Mouse (Mus musculus) embryonic fibroblast, embryonic 13.5 days (primary cell): Measurements from ENCODE around the gene Rnf227. TPM values are rescaled to one million over a fixed set of nuclear protein-coding genes. Genes with fewer than 3 reads are reported as not detected.
A peak's percentile ranks its signal among the peaks of the same experiment; 100 is the strongest.

Experiments
- H3K27ac ChIP-seq: 2 replicates; pipeline ENCODE4 v1.5.1; 2012; ENCODE audit warnings: low read length, control low read depth, inconsistent platforms; ENCODE audit not compliant: insufficient read depth
- H3K4me1 ChIP-seq: 2 replicates; pipeline ENCODE4 v1.6.1; 2011; ENCODE audit warnings: low read length; ENCODE audit not compliant: control insufficient read depth, insufficient read depth
- H3K4me3 ChIP-seq: 2 replicates; pipeline ENCODE4 v1.5.1; 2011; ENCODE audit warnings: mild to moderate bottlenecking, control low read depth, low read length; ENCODE audit not compliant: insufficient read depth
- CTCF ChIP-seq: IDR thresholded peaks from 2 replicates; pipeline ENCODE4 v1.5.1; 2011; ENCODE audit warnings: mild to moderate bottlenecking, control low read depth, low read length, moderate library complexity, borderline replicate concordance; ENCODE audit not compliant: insufficient read depth
- POLR2A ChIP-seq: IDR thresholded peaks from 2 replicates; pipeline ENCODE4 v1.6.1; 2011; ENCODE audit warnings: low read depth, mild to moderate bottlenecking, control low read depth, low read length, moderate library complexity
- polyA plus RNA-seq: library from polyadenylated mRNA; stranded (reverse); fragments of >200 nt; gene quantifications from 2 replicates; pipeline ENCODE4 v1.2.4, GENCODE M21; 2011; ENCODE audit warnings: low read depth; ENCODE audit not compliant: missing spikeins, insufficient read length

Gene Rnf227
- polyA plus RNA-seq, 1 experiment, result 4.4 TPM

DNA sequence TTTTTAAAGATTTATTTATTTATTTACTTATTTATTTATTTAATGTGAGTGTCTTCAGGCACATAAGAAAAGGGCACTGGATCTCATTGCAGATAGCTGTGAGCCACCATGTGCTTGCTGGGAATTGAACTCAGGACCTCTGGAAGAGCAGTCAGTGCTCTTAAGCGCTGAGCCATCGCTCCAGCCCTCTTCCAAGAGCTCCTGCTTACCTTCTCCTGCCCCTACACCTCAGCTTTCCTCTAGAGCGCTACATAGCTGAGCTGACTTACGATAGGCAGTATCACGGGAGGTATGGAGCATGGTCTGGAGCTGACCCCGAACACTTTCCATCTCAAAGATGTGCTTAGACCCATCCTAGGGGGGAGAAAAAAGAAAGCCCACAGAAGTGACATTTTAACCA lies 18.7 kb upstream of the Rnf227 start:
- peaks cover 11% of the 10 kb centered on the region; the same call in 1 of the 2 replicates for H3K4me1 ChIP-seq
- TF ChIP-seq CTCF, result no peak
- TF ChIP-seq POLR2A, result no peak
- H3K4me3 ChIP-seq, result no peak overlapping the region

GRCm38 (mm10) chr11:69322010-69322409 lies 18.3 kb upstream of the Rnf227 start:
- Histone ChIP-seq H3K4me1 (peaks cover 11% of the 10 kb centered on the region; the same call in 1 of the 2 replicates), H3K27ac (no peak overlapping the region), H3K4me3 (0 out of 2 replicates have a peak overlapping the region, but pooled peaks have one; percentile 7)
- no peak for TF ChIP-seq CTCF
- no peak for TF ChIP-seq POLR2A

More for the DNA sequence above, 18.7 kb upstream of the Rnf227 start:
- no peak overlapping the region for H3K27ac ChIP-seq

- Histone ChIP-seq H3K4me1 (peaks cover 11% of the 10 kb centered on the region; the same call in 1 of the 2 replicates), H3K27ac (peak overlapping the region; percentile 32; the same call in 1 of the 2 replicates), H3K4me3 (peak overlapping the region; percentile 76)
- TF ChIP-seq POLR2A (0 out of 2 replicates have a peak, but pooled peaks have one; percentile 7), CTCF (no peak)
These were observed 17.4 kb upstream of the Rnf227 start for GRCm38 (mm10) chr11:69322693-69323471.

- Histone ChIP-seq H3K4me3 (peak within 1 kb of the TSS; percentile 82), H3K4me1 (peaks cover 11% of the 10 kb centered on the region; the same call in 1 of the 2 replicates), H3K27ac (peak within 1 kb of the TSS; percentile 32)
- TF ChIP-seq POLR2A, result peak; percentile 94
- no peak for TF ChIP-seq CTCF
These were observed 16.6 kb upstream of the Rnf227 start, which contains the start of the genes Cntrob and Trappc1 for GRCm38 (mm10) chr11:69323667-69324111. Cntrob (minus strand) TSS chr11:69323775. Trappc1 (plus strand) TSS chr11:69323980.

GRCm38 (mm10) chr11:69324749-69325148 lies 15.5 kb upstream of the Rnf227 start:
- peak overlapping the region; percentile 82 for H3K4me3 ChIP-seq
- H3K4me1 ChIP-seq, result peaks cover 11% of the 10 kb centered on the region; the same call in 1 of the 2 replicates
- no peak overlapping the region; the same call in 1 of the 2 replicates for H3K27ac ChIP-seq
- no peak for TF ChIP-seq POLR2A
- TF ChIP-seq CTCF, result no peak

DNA sequence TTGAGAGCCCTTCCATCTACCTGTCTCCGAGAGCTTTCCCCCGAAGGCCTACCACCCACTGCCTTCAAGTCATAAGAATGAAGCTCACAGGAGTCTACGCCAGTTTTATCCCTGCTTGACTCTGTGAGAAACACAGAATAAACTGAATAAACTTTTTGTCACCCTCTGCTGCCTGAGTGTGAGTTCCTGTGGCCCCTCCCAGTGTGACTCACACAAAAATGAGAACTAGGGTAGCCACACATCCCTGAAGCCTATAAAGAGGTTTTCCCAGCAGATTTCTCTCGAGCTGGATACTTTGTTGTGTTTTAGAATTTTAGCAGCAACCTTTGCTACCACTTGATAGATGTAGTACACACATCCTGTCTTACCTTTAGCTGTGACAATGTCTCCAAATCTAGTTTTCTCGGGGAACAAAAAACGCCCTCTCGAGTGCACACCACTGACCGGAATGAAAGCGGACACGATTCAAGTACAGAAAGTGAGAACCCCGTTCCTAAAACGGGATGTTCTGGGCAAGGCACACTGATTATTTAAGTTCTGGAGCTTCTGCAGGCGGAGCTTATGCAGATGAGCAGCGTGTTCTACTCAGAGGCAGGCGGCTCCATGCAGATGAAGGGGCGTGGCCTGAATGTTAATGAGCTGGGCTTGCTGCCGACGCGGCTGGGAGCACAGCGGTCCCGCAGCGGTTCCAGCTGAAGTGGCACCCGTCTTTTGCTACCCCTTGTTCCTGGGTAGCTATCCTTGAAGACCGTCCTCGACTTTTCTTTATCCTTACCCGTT lies 14.4 kb upstream of the Rnf227 start, which contains the start of gene Kcnab3:
Gene Kcnab3, plus strand, starts transcription at position 631 of the 780 bp plus-strand sequence.
- H3K27ac ChIP-seq, result peak within 1 kb of the TSS; percentile 95
- H3K4me3 ChIP-seq, result peak within 1 kb of the TSS; percentile 40
- peak; percentile 78 for TF ChIP-seq POLR2A
- TF ChIP-seq CTCF, result no peak
- H3K4me1 ChIP-seq, result peaks cover 11% of the 10 kb centered on the region; the same call in 1 of the 2 replicates

DNA sequence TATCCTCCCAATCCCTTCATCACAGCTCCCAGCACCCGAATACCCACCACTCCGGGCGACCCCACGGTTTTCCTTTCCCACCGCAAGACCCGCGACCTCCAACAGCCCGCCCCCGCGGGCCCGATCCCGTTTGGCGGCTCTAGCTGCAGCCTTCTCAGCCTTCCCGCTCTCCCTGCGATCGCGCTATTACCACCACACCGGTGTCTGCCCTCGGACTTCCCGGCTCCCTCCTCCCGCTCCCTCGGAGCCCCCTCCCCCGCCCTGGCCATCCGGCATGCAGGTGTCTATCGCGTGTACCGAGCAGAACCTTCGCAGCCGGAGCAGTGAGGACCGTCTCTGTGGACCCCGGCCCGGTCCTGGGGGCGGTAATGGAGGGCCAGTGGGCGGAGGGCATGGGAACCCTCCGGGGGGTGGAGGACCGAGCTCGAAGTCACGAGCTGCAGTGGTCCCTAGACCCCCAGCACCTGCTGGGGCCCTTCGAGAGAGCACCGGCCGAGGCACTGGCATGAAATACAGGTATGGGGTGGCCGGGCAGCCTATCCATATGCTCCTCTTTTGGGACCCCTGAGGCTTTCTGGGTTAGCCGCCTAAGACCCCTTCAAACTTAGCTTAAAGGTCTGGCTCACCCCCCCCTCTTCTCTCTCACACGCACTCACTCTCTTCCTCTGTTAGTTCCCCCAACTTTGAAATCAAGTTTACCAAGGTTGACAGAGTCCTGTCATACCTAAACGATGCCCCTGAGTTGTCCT lies 13.7 kb upstream of the Rnf227 start:
- peaks cover 11% of the 10 kb centered on the region; the same call in 1 of the 2 replicates for H3K4me1 ChIP-seq

DNA sequence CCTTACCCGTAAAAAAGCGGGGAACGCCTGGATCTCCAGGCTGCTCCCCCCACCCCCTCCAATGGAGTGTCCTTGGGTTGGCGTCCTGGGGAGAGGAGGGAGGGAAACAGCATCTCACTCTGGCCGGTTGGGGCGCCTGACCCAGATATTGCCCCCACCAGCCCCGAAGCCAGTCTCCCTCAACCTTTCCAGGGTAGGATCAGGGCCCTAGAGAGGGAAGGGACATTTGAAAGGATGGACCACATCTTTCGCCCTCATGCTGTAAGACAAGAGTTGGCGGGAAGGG lies 13.2 kb upstream of the Rnf227 start:
- Histone ChIP-seq H3K4me1 (peaks cover 11% of the 10 kb centered on the region; the same call in 1 of the 2 replicates), H3K4me3 (no peak overlapping the region), H3K27ac (no peak overlapping the region)
- TF ChIP-seq POLR2A (no peak), CTCF (no peak)

More for the DNA sequence above, 13.7 kb upstream of the Rnf227 start:
- TF ChIP-seq POLR2A (no peak), CTCF (no peak)
- Histone ChIP-seq H3K27ac (peak overlapping the region; percentile 30; the same call in 1 of the 2 replicates), H3K4me3 (peak overlapping the region; percentile 32)

DNA sequence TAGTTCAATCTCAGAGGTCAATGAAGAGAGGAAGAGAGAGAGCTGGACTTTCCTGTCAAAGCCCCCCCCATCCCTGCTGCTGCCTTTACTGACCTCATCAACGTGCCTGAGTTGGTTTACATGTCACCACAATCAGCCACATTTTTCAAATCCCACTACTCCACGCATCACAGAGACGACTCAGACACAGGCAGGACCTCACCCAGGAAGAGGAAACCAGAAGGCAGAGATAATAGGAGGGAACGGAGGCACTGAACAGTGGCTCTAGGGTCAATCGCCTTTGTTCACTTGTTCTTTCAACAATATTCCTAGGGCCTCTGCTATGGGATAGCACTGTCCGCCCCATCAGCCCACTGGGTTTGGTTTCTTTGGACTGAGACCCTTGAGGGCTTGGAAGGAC lies 12.6 kb upstream of the Rnf227 start:
- H3K27ac ChIP-seq, result no peak overlapping the region
- H3K4me3 ChIP-seq, result no peak overlapping the region
- no peak for TF ChIP-seq POLR2A
- TF ChIP-seq CTCF, result no peak
- H3K4me1 ChIP-seq, result peaks cover 8% of the 10 kb centered on the region; the same call in 1 of the 2 replicates
